Mouse (Mus musculus) gastrocnemius, postnatal 4 days (tissue): Measurements from ENCODE around the gene Psenen. TPM values are rescaled to one million over a fixed set of nuclear protein-coding genes. Genes with fewer than 3 reads are reported as not detected.

Experiments
- DNase-seq, 2 experiments: peaks; one replicate each; pipeline ENCODE4 v3.0.0; 2021 to 2022; ENCODE audit warnings: low spot score in 2 of 2, mixed read lengths in 2 of 2
- long read RNA-seq, 2 experiments: library from polyadenylated mRNA; stranded (forward); transcript quantifications; one replicate each; pipeline ENCODE4 v2.0.0; 2021
- total RNA-seq, 2 experiments: library from RNA; stranded (reverse); gene quantifications; 2 replicates each; pipeline ENCODE4 v1.2.3; 2021

Psenen gene
- total RNA-seq = 100 to 1,000 TPM in 1 of 2 experiments, 10 to 100 TPM in 1; 87.0 to 103 TPM
- long read RNA-seq, experiment 1, transcript Psenen-203 (3 exons, 669 nt) = minor isoform, 6 of 49 reads
- long read RNA-seq, experiment 1, transcript Psenen-201 (4 exons, 708 nt) = major isoform, 37 of 49 reads
- long read RNA-seq, experiment 1, partial matches to known transcripts = 0 of 49 reads
- long read RNA-seq, experiment 1, other reads (novel, unspliced or antisense) = 5 of 49 reads
- long read RNA-seq, experiment 2, transcript Psenen-201 (4 exons, 708 nt) = major isoform, 39 of 48 reads
- long read RNA-seq, experiment 2, transcript Psenen-203 (3 exons, 669 nt) = minor isoform, 5 of 48 reads
- long read RNA-seq, experiment 2, partial matches to known transcripts = 0 of 48 reads
- long read RNA-seq, experiment 2, other reads (novel, unspliced or antisense) = 4 of 48 reads

DNA sequence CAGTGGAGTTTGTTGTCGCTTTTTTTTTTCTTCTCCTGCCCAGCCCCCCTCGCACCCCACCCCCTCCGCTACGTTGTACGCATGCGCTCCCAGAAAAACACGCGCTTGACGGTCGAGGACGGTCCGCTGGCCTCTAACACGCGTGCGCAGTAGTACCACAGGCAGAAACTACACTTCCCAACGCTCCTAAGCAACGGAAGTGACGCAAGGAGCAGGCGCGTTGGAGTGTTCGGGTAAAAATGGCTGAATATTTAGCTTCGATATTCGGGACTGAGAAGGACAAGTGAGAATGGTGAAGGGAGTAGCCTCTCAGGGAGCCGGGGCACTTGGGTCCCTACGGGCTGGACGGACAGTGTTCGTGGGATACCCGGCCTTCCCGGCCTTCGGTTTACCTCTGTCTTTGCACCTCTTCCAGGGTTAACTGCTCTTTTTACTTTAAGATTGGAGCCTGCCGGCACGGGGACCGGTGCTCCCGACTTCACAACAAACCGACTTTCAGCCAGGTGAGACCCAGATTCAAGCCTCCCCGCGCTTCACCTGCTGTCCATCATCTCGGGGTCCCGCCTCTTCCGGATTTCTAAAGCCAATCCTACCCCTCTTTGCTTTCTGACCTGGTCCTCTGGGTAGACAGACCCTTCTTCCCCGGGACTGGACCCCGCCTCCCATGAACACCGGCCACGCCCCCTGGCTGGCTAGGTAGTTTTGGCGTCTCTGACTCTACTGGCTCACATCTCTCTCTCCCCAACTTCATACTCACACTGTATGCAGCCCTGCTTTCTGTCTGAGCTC is at the start of gene Psenen, which contains the start of the genes U2af1l4 and Gm49396:
Psenen (minus strand) TSS at position 511 of the 789 bp plus-strand sequence.
U2af1l4 (plus strand) TSS at position 185 of the 789 bp plus-strand sequence.
Gm49396 (plus strand) TSS at position 228 of the 789 bp plus-strand sequence.
- peak; percentile 89 to 96 for DNase-seq

DNA sequence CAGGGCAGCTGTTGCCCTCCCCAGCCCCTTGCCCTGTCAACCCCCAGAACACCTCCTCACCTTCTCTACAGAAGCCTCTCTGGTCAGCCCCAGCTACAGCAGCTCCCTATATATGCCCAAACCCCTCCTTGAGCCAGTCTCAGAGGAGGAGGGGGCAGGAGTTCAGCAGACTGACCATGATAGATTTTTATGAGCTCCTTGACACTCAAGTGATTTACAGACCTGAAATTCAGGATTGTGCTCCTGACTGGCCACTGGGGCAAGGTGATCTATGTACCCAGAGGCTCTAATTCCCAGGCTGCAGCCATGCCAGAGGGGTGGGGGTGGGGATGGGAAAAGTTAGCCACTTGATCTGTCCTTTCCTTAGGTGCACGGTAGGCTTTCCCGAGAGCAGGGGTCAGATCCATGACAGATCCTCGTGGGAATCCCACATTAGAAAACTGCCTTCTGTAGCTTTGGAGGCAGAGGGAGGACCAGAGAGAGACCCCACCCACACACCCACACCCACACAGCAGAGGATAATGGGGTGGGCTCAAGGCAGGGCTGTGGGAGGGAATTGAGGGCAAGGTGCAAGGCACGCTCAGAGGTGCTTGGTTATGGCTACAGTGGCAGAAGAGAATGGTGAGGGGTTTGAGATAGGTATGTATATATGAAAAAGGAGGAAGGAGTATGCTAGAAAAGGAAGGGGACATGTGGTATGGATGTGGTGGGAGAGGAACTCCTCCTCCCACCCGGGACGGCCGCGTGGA is 49.4 kb upstream of the Psenen start, which contains the start of gene Upk1a:
Upk1a (minus strand) TSS at position 194 of the 749 bp plus-strand sequence.
- DNase-seq = no peak

DNA sequence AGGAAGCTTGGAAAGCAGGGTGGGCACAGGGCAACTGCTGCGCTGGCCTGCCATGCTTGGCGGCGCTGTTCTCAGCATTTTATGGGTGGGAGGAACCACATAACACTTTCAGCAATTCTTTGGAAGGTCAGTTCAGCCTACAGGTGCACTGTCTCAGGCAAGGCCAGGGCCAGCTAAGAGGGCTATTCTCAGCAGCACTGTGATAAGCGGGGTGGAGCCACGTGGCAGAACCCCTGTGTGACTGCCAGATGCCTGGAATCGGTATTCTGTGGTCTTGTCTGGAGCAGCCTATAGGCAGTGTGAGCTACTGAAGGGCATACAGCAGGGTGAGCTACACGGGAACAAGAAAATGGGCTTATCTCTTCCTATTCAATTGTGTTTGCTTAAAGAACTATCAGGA is 46.6 kb upstream of the Psenen start:
- DNase-seq = no peak

DNA sequence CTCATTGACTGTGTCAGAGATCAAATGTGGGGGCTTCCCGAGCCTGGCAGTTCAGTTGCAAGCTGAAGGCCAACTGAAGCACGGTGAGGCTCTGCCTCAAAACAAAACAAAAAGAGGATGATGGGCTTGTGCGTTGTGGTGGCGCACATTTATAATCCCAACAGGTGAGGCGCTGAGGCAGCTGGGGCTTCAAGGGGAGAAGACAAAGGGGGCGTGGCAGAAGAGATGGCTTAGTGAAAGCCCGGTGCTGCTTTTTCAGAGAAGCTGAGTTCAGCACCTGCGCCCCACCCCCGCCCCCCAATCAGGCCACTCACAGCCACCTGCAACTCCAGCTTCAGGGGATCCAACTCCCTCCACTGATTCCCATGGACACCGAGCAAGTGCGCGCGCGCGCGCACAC is 45.0 kb upstream of the Psenen start:
- no peak for DNase-seq

DNA sequence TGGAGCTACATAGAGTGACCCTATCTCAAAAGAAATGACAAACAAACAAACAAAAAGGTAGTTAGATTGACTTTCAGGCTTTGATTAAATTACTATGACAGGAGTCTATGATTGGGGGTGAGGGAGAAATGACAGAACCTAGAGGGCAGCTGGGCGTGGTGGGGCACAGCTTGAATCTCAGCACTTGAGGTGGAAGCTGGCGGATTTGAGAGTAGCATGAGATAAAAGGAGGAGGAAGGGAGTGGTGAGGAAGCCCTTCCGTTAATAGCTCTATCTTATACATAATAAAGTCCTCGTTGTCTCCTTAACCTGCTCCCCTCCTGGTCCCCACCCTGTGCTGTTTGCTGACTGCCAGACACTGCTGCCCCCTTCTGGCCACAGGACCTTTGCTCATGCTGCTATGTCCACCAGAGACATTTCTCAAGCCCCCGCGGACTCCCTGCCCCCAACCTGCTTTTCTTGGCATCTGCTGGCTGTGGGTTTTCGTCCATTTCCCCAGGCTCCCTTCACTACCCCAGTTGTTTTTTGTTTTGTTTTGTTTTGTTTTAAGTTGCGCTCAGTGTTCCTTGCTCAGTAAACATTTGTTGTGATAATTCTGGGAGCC is 44.4 kb upstream of the Psenen start:
- no peak for DNase-seq

DNA sequence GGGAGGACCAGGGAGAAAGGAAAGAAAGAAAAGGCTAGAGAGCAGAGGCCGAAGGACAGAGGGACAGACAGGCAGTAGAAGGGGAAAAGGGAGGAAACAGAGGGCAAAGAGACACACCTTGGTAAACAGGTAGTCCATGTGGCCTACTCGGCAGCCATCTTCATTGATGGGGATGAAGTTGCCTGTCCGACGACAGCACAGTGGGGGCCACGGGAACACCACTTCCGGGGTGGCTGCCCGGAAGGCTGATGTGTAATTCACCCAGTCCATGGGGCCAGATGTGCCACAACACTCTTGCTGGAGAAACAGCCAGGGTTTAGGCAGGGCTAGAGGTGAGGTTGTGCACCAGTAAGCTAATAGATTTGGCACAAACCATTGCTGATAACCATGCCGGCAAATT is 41.5 kb upstream of the Psenen start:
- no peak for DNase-seq

DNA sequence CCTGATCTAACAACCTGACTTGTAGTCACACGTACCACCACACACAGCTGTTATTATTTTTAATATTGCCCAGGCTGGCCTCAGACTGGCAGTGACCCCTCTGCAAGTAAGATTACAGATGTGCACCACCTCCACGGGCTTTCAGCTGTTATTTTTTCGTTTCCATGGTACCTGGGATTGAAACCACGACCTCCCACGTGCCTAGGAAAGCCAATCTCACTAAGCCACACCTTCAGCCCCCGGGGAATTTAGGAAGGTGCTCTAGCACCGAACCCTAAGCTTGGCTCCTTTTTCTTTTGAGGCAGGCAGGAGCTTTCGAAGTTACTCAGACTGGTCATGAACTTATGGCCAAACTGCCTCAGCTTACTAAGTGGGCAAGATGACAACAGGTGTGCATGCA is 41.0 kb upstream of the Psenen start:
- DNase-seq = no peak

DNA sequence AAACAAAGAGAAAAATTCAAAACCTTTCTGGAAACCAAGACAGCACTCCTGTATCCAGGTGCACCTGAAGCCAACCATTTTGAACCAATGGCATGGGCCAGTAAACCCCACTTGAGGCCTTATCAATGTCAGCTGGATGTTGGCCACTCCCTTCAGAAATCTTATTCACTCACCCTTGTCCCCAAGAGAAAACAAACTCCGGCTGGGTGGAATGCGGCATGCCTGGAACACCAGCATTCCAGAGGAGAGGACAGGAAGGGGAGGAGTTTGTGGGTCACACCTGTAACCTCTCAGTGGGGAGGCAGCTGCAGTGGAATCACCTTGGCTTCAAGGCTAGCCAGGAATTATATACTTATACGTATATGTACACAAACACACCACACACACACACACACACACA is 39.2 kb upstream of the Psenen start:
- no peak for DNase-seq

DNA sequence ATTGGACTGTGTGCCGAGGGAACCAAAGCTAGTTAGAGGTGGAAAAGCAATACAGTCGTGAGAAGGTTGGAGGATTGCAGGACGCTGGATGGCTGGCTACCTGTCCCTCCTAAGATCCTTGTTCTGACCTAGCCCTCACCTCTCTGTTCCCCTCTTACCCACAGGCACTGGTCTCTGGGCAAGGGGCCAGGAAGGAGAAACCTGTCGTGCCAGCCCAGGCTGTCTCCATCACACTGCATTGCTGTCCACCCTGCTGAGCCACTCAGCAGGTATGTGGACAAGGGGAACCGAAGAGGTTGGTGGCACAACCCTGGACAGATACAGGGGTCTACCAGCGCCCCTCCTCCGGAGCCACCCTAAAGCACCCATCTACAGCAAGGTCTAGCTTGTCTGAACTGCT is 37.2 kb upstream of the Psenen start:
- no peak for DNase-seq

DNA sequence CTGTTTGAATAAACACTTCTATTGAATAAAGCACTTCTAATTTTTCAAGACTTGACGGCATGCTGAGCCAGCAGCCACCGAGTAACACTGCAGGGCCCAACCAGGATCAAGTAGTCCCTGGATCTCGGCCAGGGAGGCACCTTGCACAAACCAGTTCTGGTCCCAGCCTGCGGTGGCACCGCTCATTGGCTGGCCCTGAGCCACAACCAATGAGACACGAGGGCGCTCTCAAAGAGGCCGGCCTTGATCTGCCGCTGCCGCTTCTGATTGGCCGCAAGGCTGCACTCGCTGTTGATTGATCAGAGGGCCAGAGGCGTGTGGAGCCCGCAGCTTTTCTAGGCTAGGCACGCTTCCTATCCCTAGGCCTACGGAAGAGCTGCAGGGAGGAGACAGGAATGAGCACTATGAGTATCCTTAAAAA is 36.5 kb upstream of the Psenen start:
- DNase-seq = peak; percentile 47 to 77

DNA sequence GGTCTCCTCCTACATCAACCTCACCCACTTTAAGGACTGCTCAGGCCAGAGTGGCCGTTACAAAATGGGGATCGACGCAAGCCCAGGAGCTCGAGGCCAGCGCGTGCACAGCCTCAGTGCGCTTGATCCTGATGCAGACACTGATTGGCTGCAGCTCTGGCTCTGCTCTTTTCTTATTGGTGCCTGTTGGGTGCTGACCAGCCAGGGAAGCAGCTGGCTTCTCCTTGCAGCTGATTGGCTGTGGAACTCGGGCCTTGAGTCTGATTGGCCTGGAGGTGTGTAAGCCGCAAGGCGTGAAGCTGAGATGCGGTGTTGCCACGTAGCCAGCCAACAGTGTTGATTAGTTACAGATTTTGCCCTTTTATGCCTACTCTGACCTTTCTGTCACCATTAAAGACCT is 35.4 kb upstream of the Psenen start, which contains the start of gene Zbtb32:
Zbtb32 (minus strand) TSS at position 124 of the 400 bp plus-strand sequence.
- no peak for DNase-seq

DNA sequence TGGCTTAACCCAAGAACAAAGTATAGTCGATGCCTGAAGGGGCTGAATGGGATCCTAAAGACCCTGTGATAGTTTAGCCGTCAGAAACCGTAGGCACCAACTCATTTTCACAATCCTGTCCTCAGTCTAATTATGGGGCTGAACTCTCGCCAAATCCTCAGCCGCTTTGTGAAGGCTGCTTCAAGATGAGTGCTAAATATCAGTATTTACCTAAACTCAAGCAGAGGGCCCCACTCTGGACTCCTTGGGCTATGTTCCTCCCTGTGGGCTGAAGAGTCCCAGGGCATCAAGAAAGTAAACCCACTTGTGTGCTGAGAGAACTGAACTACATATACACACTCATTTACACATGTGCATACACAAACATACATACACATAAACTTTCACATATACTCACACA is 33.4 kb upstream of the Psenen start:
- no peak for DNase-seq

DNA sequence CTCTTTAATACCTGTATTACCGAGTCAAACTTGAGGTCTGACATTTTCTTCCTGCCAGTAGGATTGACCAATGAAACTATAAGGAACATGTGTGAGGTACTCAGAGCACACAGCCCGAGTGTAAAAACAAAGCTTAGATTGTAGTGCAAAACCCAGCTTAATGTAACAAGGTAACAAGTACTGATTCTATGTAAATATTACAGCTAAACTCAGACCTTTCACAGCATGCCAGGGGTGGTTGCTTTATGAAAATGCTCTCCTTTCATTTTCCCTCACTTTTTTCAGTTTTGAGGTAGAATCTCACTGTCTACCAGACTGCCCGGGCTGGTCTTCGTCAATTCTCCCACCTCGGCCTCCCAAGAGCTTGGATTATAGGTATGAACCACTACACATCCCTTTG is 32.7 kb upstream of the Psenen start:
- DNase-seq = no peak

DNA sequence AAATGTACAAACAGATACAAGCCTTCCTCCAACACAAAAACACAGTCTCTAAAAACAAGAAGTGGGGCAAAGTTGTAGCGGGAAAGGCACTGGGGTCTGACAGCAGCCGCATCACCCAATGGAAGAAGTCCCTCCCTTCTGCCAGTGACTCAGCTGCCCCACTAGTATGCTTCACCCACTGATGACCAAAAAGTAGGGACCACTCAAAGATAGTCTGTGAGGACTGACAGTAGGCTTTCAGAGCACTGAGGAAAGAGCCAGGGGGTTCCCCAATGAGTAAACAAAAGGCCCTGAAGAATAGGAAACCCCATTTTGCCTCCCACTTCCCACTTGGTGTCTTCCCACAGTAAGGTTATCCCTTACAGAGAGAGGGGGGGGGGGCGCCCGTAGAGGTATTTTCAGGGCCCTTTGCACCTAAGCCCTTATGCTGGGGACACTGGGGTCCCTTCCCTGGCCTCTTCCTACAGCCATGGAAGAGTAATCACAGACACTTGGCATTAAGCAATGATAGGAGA is 31.1 kb upstream of the Psenen start:
- DNase-seq = no peak

DNA sequence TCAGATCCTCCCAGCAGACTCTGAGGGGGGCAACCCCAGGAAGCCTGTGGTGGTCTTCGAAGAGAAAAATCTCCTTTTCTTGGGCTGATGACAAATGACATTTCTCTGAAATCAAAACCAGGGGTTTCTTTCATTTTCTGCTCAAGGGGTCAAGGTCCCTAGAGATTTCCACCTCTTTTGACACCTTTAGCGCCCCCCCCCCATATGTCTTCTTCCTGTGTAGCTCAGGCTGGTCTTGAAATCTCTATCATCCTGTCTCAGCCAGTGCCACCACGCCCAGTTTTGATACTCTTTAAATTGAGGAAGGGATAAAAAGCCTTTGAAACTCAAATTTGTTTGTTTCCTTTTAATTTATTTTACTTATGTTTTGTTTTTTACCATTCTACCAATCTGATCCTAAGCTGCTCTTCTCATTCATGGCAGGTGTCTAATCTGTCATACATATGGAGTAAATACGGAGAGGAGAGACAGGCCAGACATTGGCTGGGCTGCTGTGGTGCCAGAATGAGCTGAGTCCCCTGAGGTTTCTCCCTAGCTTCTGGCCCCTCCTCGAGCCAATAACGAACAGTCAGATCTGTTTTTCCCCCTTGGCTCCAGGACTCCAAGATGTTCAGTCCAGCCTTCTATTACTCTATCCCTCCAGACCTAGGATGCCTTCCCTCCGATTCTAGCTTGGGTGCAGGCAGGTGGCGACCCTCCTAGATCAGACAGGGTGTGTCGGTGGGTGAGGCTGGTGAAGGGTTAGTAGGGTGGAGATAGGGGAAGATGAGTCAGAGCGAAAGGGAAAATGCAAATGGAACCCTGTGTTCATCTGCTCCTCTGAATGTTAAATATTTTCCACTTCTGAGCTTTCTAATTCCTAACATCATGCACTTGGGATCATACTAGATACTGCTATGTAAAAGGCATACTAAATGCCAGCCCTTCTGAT is 30.4 kb upstream of the Psenen start:
- no peak for DNase-seq

DNA sequence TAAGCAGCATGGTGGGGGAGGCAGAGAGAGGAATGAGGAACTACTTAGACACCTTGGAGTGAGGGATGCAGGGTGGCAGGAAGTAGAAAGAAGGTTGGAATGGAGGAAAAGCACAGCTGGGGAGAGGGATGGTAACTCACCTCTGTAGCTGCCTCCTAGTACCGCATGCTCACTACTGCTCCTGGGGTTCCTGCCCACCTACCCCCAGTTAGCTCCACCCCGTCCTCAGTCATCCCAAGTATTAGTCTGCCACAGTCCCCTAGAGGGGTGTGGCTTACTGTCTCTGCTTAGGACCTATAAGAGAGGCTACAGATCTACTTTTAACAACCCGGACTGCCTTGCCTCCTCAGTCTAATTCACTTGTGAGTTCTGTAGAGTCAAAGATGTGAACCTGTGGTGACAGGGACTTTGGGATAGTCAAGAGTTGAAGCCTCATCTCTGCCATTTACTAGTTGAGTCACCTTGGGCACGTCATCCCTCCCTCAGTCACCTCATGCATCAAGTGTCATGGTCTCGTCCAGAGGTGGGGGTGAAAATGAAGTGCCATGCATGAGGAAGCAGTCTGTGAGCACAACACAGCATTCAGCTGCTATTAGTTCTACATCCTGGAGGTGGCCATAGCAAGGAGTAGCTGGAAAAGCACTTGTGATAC is 29.5 kb upstream of the Psenen start:
- no peak for DNase-seq

DNA sequence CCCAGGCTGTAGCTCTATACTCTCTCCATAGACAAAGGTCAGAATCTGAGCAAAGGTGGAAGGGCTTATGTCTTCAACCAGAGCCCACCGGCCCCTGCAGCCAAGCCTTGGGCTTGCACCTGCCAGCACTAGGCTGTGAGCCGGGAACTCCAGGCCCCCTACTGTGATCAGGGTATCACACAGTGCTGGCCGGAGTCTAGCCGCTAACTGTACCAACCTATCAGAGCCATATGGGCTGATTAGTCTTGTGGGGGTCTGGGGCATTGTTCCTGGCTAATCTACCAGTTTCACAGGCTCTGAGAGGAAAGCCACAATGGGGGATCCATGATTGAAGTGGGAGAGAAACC is 28.2 kb upstream of the Psenen start:
- DNase-seq = no peak

DNA sequence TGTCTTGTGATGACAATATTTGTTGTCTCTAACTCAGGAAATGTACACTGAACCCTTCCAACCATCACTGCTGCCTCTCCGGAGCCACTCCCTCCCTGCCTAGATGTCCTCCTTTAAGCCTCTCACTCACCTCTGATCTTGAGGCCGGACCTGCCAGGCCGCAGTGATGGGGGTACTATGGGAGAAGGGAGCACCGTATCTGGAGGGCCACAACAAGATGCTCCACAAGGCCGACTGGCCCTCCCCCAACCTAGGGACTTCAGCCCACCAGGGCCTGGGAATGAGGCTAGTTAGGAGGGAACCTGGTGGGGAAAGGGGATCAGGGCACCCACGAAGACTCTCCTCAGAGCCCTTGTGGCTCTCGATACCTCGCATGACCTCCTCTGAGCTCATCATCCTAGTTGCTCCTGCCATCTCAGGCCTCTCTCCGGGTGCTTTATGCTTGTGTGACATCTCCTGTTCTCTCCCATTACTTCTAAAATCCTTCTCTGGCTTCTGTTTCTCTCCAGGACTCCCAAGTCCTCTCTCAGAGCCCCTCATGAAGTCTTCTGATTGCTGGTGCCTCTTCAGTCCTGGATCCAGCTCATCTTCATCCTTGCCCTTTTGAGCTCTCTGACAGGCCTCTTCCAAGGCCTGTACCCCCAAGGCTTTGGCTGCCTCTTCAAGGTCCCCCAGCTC is 27.6 kb upstream of the Psenen start:
- no peak for DNase-seq
